Mouse (Mus musculus) CD4-positive, CD25-positive, alpha-beta regulatory T cell, adult 2 months (primary cell): ENCODE results near the gene Stoml1.

Experiments
- DNase-seq: peaks from one replicate; pipeline ENCODE4 v3.0.0-alpha.2; 2012; ENCODE audit warnings: low read depth, low spot score

Gene Stoml1

GRCm38 (mm10) chr9:58253033-58253804 is at the start of gene Stoml1:
Stoml1 (plus strand) TSS chr9:58253164.
- DNase-seq, result peak; percentile 96

- DNase-seq, result peak; percentile 85
Observed at GRCm38 (mm10) chr9:58203516-58204447, 49.2 kb upstream of the Stoml1 start, which contains the start of the genes Islr and Islr2. Islr (minus strand) TSS chr9:58204306. Islr2 (minus strand) TSS chr9:58204319.

- peak; percentile 91 for DNase-seq
Observed at GRCm38 (mm10) chr9:58204448-58205000, 48.4 kb upstream of the Stoml1 start.

- DNase-seq, result no peak
Observed at GRCm38 (mm10) chr9:58206013-58206412, 47.0 kb upstream of the Stoml1 start.

- no peak for DNase-seq
Observed at GRCm38 (mm10) chr9:58209462-58210303, 43.3 kb upstream of the Stoml1 start.

- DNase-seq, result no peak
Observed at GRCm38 (mm10) chr9:58210304-58210627, 42.7 kb upstream of the Stoml1 start.

GRCm38 (mm10) chr9:58213377-58213776 is 39.6 kb upstream of the Stoml1 start:
- DNase-seq, result no peak

- no peak for DNase-seq
Observed at GRCm38 (mm10) chr9:58213865-58214264, 39.1 kb upstream of the Stoml1 start.

GRCm38 (mm10) chr9:58214519-58215180 is 38.3 kb upstream of the Stoml1 start:
- no peak for DNase-seq

GRCm38 (mm10) chr9:58216402-58216801 is 36.6 kb upstream of the Stoml1 start:
- peak; percentile 44 for DNase-seq

GRCm38 (mm10) chr9:58218539-58218938 is 34.4 kb upstream of the Stoml1 start:
- DNase-seq, result no peak

GRCm38 (mm10) chr9:58220218-58220903 is 32.6 kb upstream of the Stoml1 start:
- peak; percentile 67 for DNase-seq

- no peak for DNase-seq
Observed at GRCm38 (mm10) chr9:58224356-58224755, 28.6 kb upstream of the Stoml1 start.

GRCm38 (mm10) chr9:58225915-58226913 is 26.8 kb upstream of the Stoml1 start:
- peak; percentile 82 for DNase-seq

GRCm38 (mm10) chr9:58228777-58229466 is 24.0 kb upstream of the Stoml1 start:
- no peak for DNase-seq

- no peak for DNase-seq
Observed at GRCm38 (mm10) chr9:58231746-58232145, 21.2 kb upstream of the Stoml1 start.

- DNase-seq, result no peak
Observed at GRCm38 (mm10) chr9:58232374-58232773, 20.6 kb upstream of the Stoml1 start.

- no peak for DNase-seq
Observed at GRCm38 (mm10) chr9:58234502-58235015, 18.4 kb upstream of the Stoml1 start.
